Mouse (Mus musculus): Measurements from ENCODE around the gene Ndufaf1.

DNA sequence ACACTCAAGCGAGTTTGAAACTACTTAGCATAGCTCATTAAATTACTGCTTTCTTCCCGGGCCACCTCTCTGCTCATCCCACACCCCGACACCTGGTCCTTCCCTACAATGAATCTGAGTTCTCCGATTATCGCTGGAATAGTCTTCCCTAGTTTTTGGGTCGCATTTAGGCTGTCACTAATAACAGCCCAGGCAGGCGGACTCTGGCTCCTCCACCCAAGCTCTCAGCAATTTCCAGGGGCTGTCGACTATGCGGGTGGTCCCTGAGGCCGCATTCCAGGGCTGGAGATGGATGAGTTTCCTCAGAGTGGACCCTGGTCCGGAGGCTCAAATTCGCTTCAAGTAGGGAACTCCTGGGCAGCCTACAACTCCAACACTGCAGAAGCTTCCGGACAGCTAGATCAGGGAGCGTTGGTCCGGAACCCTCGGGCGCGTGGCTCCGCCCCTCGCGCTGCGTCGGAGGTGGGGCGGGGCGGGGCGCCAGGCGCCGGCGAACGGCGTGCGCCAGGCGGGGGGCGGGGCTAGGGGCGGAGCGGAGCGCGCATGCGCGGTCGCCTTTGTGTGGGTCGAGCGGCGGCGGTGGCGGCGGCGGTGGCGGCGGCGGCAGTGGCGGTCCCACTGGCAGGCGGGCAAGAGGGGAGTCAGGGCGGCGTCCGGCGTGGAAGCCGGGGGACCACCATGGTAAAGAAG lies 12.0 kb upstream of the Ndufaf1 start, which contains the start of gene Rtf1:
- TF ChIP-seq CTCF (IDR thresholded peaks at IDR 0.05; ENCODE audit: control insufficient read depth, insufficient read depth, insufficient read length), result no peak
- no peak for TF ChIP-seq USF1 (IDR thresholded peaks at IDR 0.05; ENCODE audit: low read depth)
